Mouse (Mus musculus) retina, embryonic 14.5 days (tissue): ENCODE measurements at regions not wholly inside any gene's neighbourhood (a gene's known extent, or its start where the extent isn't known, plus 50 kb on each side); places are given as distances from the start of the nearest gene placed in this dataset.

ENCODE experiments used
- DNase-seq: peaks from one replicate; pipeline ENCODE4 v3.0.0-alpha.2; 2015; ENCODE audit warnings: low spot score

- no peak for DNase-seq
Measured at GRCm38 (mm10) chr2:74977828-74978227, 152.2 kb downstream of the Mtx2 start.

GRCm38 (mm10) chr2:74981856-74982255 is 156.3 kb downstream of the Mtx2 start:
- DNase-seq, result no peak

- no peak for DNase-seq
Measured at GRCm38 (mm10) chr2:74993802-74994201, 168.2 kb downstream of the Mtx2 start.

DNA sequence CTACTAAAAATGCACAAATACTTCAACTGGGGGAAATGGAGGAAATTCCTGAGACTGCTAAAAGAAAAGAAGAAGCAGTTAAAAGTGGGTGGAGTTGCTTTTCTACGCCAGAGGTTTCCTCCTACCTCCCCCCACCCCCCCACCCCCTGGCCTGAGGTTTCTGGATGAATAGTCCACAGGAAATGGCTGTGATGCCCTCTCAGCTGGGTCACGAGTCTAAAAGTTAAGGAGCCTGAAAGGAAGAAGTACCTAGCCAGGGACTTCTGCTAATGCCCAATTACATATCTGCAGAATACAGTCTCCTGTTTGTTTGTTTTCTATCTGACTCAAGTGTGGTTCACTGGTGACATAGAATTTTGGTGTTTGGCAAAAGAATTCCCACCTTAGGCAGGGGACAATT is 169.4 kb downstream of the Mtx2 start:
- DNase-seq, result no peak

DNA sequence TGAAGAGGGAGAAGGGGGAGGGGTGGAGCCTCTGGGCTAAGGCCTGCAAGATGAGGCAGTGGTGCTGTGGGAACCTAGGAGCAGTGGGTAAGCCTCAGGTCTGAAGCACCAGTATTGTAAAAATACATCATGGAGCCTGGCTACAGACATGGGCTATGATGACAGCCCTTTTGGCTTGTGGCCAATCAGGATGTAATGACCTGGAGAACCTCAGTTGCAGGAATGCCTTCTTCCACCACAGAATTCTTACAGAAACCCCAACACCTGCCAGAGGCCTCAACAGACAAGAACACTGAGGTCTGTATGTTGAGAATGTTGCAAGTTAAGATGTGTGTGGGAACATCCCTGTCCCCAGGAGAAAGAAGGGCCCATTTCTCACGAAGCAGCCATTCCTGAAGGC is 172.1 kb downstream of the Mtx2 start:
- no peak for DNase-seq

- no peak for DNase-seq
Measured at GRCm38 (mm10) chr2:75000368-75000796, 174.8 kb downstream of the Mtx2 start.

DNA sequence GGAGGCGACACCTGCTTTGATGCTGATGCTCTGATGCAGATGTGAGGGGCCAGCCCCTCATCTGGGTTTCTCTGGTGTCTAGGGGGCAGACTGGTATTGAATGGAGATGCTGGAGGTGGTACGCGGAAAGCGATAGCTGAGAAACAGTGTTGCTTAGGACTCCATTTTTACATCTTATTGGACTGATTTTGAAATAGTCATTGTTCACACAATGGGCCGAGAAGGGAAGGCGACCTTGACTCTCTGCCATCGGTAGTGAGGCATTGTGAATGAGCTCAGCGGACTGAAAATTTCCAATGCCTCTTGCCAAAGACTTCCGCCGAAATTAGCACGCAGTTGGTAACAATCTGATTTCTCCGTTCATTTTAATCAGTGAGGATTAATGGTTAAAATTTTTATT is 177.0 kb downstream of the Mtx2 start:
- no peak for DNase-seq

- DNase-seq, result no peak
Measured at GRCm38 (mm10) chr2:75008116-75008515, 182.5 kb downstream of the Mtx2 start.

GRCm38 (mm10) chr2:75010647-75011046 is 185.0 kb downstream of the Mtx2 start:
- no peak for DNase-seq

- DNase-seq, result no peak
Measured at GRCm38 (mm10) chr2:75012046-75012445, 186.4 kb downstream of the Mtx2 start.

- DNase-seq, result no peak
Measured at GRCm38 (mm10) chr2:75014994-75015728, 189.6 kb downstream of the Mtx2 start.

DNA sequence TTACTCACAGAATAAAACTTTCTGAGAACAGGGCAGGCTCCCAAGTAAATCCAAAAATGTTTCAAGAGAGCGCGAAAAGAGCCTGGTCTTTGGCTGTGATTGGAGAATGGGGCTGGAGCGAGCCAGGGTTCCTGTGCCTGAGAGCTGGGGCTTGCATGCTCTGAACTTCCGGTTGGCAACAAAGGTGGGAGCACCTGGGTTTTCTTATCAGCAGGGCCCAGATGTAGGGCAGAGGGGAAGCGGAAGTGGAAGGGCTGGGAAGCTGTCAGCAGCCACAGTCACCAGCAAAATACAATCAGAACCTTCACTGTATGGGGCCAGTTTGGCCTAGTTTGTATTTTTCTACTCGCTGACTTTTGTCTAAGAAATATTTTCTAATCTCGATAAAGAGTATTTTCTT is 193.9 kb downstream of the Mtx2 start:
- no peak for DNase-seq

DNA sequence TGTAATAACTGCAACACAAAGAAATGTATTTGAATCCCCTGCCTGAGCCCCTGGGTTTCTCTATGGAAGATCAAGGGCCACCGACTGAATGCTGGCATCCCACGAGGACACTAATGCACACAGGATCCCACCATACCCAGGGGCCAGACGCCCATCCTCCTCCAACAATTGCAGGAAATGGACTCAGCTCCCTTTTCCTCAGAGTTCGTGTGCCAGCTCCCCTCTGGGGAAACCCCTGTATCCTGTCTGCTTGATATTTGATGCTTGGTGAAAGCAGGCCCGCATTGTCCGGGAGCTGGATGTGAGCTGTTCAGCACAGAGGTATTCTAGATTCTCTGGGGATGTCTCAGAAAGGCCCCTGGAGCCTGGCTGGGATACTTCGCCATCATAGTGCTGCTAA is 196.0 kb downstream of the Mtx2 start:
- no peak for DNase-seq

GRCm38 (mm10) chr2:75028151-75028550 is 202.5 kb downstream of the Mtx2 start:
- no peak for DNase-seq

GRCm38 (mm10) chr2:75029089-75029693 is 203.6 kb downstream of the Mtx2 start:
- no peak for DNase-seq

DNA sequence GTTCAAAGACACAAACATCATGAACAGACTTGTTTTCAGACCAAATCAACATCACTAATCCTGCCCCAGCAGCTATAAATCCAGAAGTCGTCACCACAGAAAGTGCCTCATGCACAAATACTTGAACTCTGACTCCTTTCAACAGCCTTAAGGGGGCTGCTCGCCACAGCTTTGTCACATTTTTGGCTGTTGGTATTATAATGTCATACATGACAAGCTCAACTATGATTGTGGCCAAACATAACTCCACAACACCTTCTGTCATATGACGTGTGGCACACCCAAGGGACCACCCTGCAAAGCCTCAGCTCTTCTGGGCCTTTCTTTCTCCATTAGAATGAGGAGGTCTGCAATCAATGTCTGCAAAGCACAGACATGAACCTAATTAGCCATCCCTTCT is 209.1 kb downstream of the Mtx2 start:
- DNase-seq, result no peak

GRCm38 (mm10) chr2:75039066-75039465 is 213.5 kb downstream of the Mtx2 start:
- DNase-seq, result no peak

DNA sequence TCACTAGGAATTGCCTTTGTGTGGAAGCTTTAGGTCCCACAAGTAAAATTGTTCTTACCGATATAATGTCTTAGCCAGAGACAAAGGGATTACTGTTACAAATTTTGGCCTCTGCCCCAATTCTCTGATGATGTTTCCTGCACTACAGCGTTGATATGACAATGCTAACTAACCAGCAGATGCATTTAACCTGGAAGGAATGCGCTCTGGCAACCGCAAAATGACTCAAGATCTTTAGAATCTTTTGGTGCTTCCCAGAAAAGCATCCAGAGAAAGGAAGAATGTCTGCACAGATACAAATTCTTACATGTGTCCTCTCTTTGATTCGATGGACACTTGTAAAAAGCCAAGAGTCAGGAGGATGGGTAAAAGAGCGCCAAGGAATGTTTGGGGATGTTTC is 221.3 kb downstream of the Mtx2 start:
- no peak for DNase-seq

GRCm38 (mm10) chr2:75048071-75048470 is 222.5 kb downstream of the Mtx2 start:
- no peak for DNase-seq

DNA sequence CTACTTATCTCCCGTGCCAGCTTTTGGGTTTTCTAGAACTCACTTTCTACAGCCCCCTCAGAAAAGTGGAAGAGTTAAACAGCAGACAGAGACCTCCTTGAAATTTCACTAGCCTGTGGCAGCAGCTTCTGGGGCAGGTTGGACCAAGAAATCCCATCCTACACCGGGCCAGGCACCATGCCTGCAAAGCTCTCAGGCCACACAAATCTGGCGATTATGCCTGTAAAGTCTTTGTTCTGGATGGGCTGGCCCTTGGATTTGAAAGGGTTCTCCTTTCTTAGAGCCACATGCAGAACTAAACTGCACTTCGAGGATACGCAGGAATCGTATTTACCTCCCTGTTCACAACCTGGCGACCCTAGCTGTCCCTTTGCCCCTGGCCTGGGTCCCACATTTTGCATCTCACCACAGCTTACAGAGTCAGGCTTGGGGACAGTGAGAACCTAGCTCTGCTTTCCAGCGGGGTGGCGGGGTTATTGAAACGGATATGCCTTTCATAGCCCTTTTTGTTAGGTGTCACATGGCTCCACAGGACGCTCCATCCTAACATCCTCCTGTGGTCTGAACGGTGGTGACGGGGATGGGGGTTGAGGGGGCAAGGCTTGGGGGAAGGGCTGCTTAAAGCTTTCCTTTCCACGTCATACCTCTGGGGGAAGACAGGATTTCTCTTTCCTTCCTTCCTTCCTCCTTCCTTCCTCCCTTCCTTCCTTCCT is 229.0 kb downstream of the Mtx2 start:
- DNase-seq, result no peak

- peak; percentile 86 for DNase-seq
Measured at GRCm38 (mm10) chr2:75055187-75055543, 229.6 kb downstream of the Mtx2 start.

- no peak for DNase-seq
Measured at GRCm38 (mm10) chr2:75061009-75061408, 235.4 kb downstream of the Mtx2 start.

DNA sequence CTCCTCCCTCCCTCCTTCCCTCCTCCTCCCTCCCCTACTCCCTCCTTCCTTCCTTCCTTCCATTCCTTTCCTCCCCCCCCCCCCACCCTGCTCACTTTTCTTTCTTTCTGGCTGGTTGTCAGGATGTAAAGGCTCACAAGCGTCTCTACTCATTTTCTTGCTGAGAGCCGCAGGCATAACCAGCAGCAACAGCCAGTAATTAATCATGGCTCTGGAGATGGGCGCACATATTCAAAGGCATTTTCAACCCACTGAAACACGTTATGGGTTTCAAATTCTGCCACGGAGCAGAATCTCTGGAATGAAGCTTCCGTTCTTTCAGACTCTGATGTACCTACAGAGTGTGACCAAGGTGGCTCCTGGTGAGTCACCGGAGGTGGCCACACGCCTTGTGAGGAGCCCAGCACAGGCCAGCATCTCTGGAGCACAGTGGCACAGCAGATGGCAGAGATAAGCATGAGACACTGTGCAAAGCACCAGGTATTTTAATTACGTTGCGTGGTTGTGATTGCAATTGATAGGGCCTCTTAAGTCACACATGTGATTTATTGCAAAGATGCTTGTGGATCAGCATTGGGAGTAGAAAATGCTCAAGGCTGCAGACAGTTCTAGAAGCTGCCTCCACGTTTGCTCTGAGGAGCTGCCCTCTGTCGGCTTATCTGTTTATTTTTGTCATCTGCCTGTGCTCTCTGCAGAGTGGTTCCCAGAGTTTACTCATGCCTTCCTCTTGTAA is 236.0 kb downstream of the Mtx2 start:
- no peak for DNase-seq
